Mouse (Mus musculus) forebrain, embryonic 11.5 days (tissue): ENCODE results near the gene Junb. TPM values are rescaled to one million over a fixed set of nuclear protein-coding genes. Genes with fewer than 3 reads are reported as not detected.

Experiments used
- ATAC-seq: fragments of 200-750 bp; cut with Nextera tagmentation; replicated peaks from 2 replicates; pipeline ENCODE4 v1.8.0; 2017; ENCODE audit warnings: moderate TSS enrichment; ENCODE audit not compliant: low FRiP score
- DNase-seq: peaks from one replicate; pipeline ENCODE4 v3.0.0-alpha.2; 2017; ENCODE audit warnings: low spot score
- H3K27ac ChIP-seq: fragments of 300-500 bp; sonication (generic); 2 replicates; pipeline ENCODE4 v1.5.1; 2014; ENCODE audit warnings: low read depth, low read length
- H3K27me3 ChIP-seq: fragments of 300-500 bp; sonication (generic); 2 replicates; pipeline ENCODE4 v1.6.1; 2014; ENCODE audit warnings: mild to moderate bottlenecking, low read length, mixed read lengths; ENCODE audit not compliant: control insufficient read depth, insufficient read depth
- H3K36me3 ChIP-seq: fragments of 300-500 bp; sonication (generic); 2 replicates; pipeline ENCODE4 v1.6.1; 2014; ENCODE audit warnings: mild to moderate bottlenecking, low read length, moderate library complexity, mixed read lengths; ENCODE audit not compliant: control insufficient read depth, insufficient read depth
- H3K4me1 ChIP-seq: fragments of 300-500 bp; sonication (generic); replicated peaks from 2 replicates; pipeline ENCODE4 v1.6.1; 2014; ENCODE audit warnings: low read length, mixed read lengths; ENCODE audit not compliant: control insufficient read depth, insufficient read depth
- H3K4me2 ChIP-seq: fragments of 300-500 bp; sonication (generic); 2 replicates; pipeline ENCODE4 v1.6.1; 2014; ENCODE audit warnings: low read depth, mild to moderate bottlenecking, low read length, moderate library complexity, mixed read lengths; ENCODE audit not compliant: severe bottlenecking
- H3K4me3 ChIP-seq: fragments of 300-500 bp; sonication (generic); 2 replicates; pipeline ENCODE4 v1.5.1; 2014; ENCODE audit warnings: low read depth, low read length
- H3K9ac ChIP-seq: fragments of 300-500 bp; sonication (generic); 2 replicates; pipeline ENCODE4 v1.6.1; 2014; ENCODE audit warnings: low read length
- H3K9me3 ChIP-seq: fragments of 300-500 bp; sonication (generic); 2 replicates; pipeline ENCODE4 v1.6.1; 2016; ENCODE audit warnings: low read length, mixed read lengths; ENCODE audit not compliant: control insufficient read depth
- WGBS: fragments of 180-500 bp; shearing (Covaris S2); extraction: QIAGEN DNeasy Blood & Tissue Kit; methylation state at CpG from one replicate; pipeline ENCODE4 v1.1.7; 2014; 5-methylcytosine and 5-hydroxymethylcytosine counted together
- polyA plus RNA-seq: library from polyadenylated mRNA; unstranded; fragments of >200 nt; fragmentation: Nextera tagmentation; extraction: Ambion mirVana; gene quantifications from 2 replicates; pipeline ENCODE4 v1.2.1, GENCODE M21; 2014

The Junb gene
- polyA plus RNA-seq, 1 experiment from 2014 or later: 5.2 TPM

DNA sequence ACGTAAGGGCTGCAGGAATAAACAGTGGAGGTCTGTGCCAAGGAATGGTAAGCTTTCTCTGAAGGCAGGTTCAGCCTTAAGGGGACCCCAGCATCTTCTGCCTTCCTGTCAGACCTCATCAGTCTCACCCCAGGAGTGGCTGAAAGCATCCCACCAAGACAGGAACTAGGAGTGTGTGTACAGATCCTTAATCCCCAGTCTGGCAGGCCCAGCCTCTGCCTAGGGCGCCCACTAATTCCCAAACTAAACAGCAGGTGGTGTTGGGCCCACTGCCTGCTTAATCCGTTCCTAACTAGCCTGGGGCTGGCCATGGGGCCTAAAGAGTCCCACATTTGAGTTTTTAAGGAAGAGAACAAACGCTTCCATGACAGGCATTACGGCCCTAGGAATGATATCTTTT, 38.7 kb upstream of the Junb start:
- no peak overlapping the region for H3K4me2 ChIP-seq
- no peak overlapping the region for H3K4me3 ChIP-seq
- H3K36me3 ChIP-seq: peaks cover 2% of the 10 kb centered on the region; the same call in 1 of the 2 replicates
- 0 out of 2 replicates have a peak, but pooled peaks cover 1% of the 10 kb centered on the region for H3K4me1 ChIP-seq
- DNase-seq: no peak
- no peak for ATAC-seq
- H3K27ac ChIP-seq: no peak overlapping the region
- no peaks in the 10 kb centered on the region for H3K9me3 ChIP-seq
- H3K27me3 ChIP-seq: peaks cover 3% of the 10 kb centered on the region; the same call in 1 of the 2 replicates
- no peak overlapping the region for H3K9ac ChIP-seq
- WGBS: 22% methylated on average over 5 of the region's 5 CpGs

DNA sequence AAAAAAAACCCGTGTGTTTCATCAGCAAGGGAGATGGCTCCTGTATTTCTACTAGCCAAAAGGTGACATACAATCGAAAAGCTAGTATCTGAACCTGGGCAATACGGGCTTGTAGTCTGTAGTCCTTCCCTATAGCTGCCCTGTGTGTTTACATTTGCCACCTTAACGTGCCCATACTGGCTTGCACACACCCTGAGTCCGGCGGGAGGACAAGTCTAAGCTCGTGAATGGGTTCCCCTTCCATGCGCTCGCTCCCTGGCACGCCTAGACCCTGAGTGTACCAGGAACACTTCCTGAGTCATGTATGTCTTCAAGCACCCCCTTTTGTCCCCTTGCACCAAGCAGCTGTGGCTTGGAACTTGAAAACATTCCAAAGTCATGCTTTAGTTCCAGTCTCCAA, 38.2 kb upstream of the Junb start:
- H3K27ac ChIP-seq: no peak overlapping the region
- no peak for ATAC-seq
- no peak overlapping the region for H3K4me3 ChIP-seq
- DNase-seq: no peak
- H3K4me2 ChIP-seq: no peak overlapping the region
- H3K9ac ChIP-seq: no peak overlapping the region
- peaks cover 2% of the 10 kb centered on the region; the same call in 1 of the 2 replicates for H3K36me3 ChIP-seq
- H3K27me3 ChIP-seq: peaks cover 4% of the 10 kb centered on the region; the same call in 1 of the 2 replicates
- no peaks in the 10 kb centered on the region for H3K9me3 ChIP-seq
- 0 out of 2 replicates have a peak, but pooled peaks cover 1% of the 10 kb centered on the region for H3K4me1 ChIP-seq
- 70% methylated on average over 10 of the region's 10 CpGs for WGBS

DNA sequence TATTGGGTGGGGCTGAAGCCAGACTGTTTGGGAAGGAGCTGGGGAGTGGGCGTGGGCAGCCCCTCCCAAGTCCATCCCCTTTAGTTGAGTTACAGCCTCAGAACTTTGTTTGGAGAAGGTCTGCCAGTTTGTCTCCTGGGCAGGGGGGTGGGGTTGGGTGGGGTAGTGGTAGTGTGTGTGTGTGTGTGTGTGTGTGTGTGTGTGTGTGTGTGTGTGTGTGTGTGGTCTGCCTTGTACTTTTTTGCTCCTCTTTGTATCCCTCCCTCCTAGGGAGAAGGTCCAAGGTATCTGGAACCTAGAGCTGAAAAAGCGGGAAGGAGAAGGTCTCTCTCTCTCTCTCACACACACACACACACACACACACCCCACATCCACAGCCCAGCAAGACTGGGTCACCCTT, 35.9 kb upstream of the Junb start, which contains the start of gene Best2:
Gene Best2 (minus strand): TSS at position 101 of the 400 bp plus-strand sequence.
- Histone ChIP-seq H3K9ac (peak within 1 kb of the TSS; percentile 46; the same call in 1 of the 2 replicates), H3K4me1 (0 out of 2 replicates have a peak, but pooled peaks cover 1% of the 10 kb centered on the region), H3K27me3 (peaks cover 16% of the 10 kb centered on the region), H3K4me2 (peak within 1 kb of the TSS; percentile 64), H3K9me3 (no peaks in the 10 kb centered on the region), H3K27ac (no peak within 1 kb of the TSS), H3K4me3 (peak within 1 kb of the TSS; percentile 22), H3K36me3 (peaks cover 2% of the 10 kb centered on the region; the same call in 1 of the 2 replicates)
- DNase-seq (no peak), ATAC-seq (no peak)
- 53% methylated on average over 2 of the region's 2 CpGs for WGBS

DNA sequence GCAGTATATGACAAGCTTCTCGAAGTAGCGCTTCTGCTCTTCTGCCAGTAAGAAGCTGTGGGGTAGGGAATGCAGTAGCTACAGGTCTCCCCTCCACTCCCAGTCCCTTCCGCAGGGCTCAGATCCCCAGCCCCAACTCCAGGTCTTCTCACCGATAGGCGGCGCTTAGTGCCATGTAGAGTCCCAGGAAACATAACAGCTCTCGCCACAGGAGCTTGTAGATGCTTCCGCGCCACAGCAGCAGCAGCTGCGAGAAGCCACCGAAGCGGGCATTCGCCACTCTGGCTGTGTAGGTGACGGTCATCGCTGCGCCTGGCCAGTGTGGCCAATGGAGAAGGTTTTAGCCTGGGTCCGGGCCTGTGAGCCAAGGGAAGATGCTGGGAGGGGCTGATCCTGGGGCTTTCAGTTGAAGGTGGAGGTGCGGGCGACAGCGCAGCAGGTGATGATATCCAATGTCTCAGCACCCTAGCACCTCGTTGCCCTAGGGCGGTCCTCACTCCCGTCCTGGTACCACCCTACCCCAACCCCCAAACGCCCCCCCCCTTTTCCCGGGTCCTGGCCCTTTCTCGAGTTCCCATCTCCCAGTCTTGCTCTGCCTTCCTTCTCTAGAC, 34.8 kb upstream of the Junb start:
- Histone ChIP-seq H3K4me3 (peak overlapping the region; percentile 22), H3K27me3 (peaks cover 16% of the 10 kb centered on the region), H3K9ac (peak overlapping the region; percentile 46; the same call in 1 of the 2 replicates), H3K4me2 (peak overlapping the region; percentile 64), H3K36me3 (no peaks in the 10 kb centered on the region; the same call in 1 of the 2 replicates), H3K27ac (no peak overlapping the region), H3K4me1 (0 out of 2 replicates have a peak, but pooled peaks cover 1% of the 10 kb centered on the region), H3K9me3 (no peaks in the 10 kb centered on the region)
- WGBS: 7% methylated on average over 25 of the region's 26 CpGs
- ATAC-seq (peak; percentile 56; the same call in 1 of the 2 replicates), DNase-seq (peak; percentile 88)

DNA sequence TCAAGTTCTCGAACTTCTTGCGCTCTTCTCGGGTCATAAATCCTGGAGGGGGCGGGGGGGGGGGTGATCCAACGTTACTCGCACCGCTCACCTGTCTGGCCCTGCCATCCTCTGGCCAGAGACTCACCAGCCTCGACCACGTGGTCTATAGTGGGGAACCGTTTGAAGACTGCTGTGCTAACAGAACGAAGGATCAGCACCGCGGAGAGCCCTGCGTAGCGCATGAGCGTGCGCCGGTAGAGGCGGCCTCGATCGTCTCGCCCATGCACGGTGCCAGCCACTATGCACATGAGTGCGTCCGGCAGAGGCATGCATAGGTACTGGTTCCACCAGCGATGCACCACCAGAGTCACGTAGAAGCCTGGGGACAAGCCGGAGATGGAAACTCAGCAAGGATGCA, 32.7 kb upstream of the Junb start:
- 15% methylated on average over 28 of the region's 28 CpGs for WGBS
- Histone ChIP-seq H3K27me3 (peaks cover 16% of the 10 kb centered on the region), H3K4me1 (0 out of 2 replicates have a peak, but pooled peaks cover 1% of the 10 kb centered on the region), H3K27ac (no peak overlapping the region), H3K9me3 (no peaks in the 10 kb centered on the region), H3K4me2 (no peak overlapping the region), H3K4me3 (no peak overlapping the region), H3K36me3 (no peaks in the 10 kb centered on the region), H3K9ac (no peak overlapping the region)
- no peak for ATAC-seq
- DNase-seq: no peak

DNA sequence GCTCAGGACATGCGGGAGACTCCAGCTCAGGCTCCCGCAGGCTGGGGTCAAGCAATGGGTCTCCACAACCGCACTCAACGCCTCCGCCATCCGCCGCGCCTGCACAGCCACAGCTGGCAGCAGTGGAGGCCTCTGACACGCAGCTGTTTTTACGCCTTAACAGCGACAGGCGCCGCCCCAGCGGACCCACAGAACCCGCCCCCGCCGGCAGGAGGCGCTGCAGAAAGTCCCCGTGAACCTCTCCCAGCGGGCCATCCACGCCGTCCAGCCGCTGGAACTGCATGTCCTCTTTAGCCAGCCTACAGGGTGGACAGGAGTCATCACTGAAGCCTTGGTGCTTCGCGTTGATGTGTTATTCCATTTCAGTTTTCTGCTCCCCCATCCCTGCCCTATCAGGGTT, 29.2 kb upstream of the Junb start:
- Histone ChIP-seq H3K27ac (no peak overlapping the region), H3K27me3 (peaks cover 16% of the 10 kb centered on the region), H3K4me2 (no peak overlapping the region), H3K4me1 (no peaks in the 10 kb centered on the region), H3K9me3 (no peaks in the 10 kb centered on the region), H3K4me3 (no peak overlapping the region), H3K36me3 (no peaks in the 10 kb centered on the region), H3K9ac (no peak overlapping the region)
- ATAC-seq: no peak
- no peak for DNase-seq
- WGBS: 26% methylated on average over 25 of the region's 25 CpGs

DNA sequence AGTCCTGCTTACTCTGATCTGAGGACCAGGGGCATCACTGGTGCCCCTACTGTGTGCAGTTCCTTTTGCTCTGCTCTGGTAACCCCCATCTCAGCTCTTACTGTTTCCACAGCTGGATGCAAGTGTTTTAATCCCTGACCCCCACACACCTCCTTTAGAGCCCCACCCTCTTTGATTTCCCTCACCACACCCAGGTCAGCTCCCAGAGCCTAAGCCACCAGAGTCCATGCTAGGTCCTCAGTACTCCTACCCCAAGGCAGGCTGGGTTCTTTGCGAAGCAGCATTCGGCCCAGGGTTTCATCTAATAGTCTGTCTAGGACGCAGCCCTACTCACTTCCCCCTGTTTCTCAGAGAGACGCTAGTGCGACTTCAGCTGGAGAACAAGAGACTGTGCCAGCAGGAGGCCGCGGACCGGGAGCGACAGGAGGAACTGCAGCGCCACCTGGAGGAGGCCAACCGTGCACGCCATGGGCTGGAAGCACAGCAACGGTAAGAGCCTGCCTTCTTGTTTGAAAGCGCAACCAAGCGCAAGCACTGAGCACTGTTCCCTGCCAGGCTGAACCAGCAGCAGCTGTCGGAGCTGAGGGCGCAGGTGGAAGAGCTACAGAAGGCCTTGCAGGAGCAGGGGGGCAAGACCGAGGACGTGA, 19.3 kb upstream of the Junb start:
- Histone ChIP-seq H3K27me3 (no peaks in the 10 kb centered on the region; the same call in 1 of the 2 replicates), H3K9me3 (no peaks in the 10 kb centered on the region), H3K36me3 (no peaks in the 10 kb centered on the region), H3K4me3 (no peak overlapping the region), H3K27ac (no peak overlapping the region), H3K4me2 (peak overlapping the region; percentile 12; the same call in 1 of the 2 replicates), H3K4me1 (no peaks in the 10 kb centered on the region; the same call in 1 of the 2 replicates), H3K9ac (peak overlapping the region; percentile 46; the same call in 1 of the 2 replicates)
- ATAC-seq (peak; percentile 79), DNase-seq (peak; percentile 97)
- 2% methylated on average over 19 of the region's 19 CpGs for WGBS

DNA sequence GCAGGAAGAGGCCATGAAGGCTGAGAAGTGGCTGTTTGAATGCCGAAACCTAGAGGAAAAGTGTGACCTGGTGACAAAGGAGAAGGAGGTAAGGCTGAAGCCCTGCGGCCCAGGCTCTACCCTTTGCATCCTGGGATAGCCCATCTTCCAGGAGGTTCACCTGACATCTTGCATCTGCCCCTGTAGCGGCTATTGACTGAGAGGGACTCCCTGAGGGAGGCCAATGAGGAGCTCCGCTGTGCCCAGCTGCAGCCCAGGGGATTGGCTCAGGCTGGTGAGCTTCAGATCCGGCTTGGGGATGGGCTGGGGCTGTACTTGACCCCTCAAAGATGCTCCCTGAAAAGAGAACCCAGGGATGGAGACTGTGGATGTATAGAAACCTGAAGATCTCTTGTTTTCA, 18.5 kb upstream of the Junb start:
- Histone ChIP-seq H3K36me3 (no peaks in the 10 kb centered on the region), H3K9ac (no peak overlapping the region), H3K27ac (no peak overlapping the region), H3K4me2 (no peak overlapping the region), H3K9me3 (no peaks in the 10 kb centered on the region), H3K27me3 (no peaks in the 10 kb centered on the region; the same call in 1 of the 2 replicates), H3K4me1 (no peaks in the 10 kb centered on the region; the same call in 1 of the 2 replicates), H3K4me3 (no peak overlapping the region)
- no peak for ATAC-seq
- 75% methylated on average over 5 of the region's 5 CpGs for WGBS
- DNase-seq: no peak
